Comparison of ENCODE assay signal across 9 mouse cellular contexts in the genomic region with DNA sequence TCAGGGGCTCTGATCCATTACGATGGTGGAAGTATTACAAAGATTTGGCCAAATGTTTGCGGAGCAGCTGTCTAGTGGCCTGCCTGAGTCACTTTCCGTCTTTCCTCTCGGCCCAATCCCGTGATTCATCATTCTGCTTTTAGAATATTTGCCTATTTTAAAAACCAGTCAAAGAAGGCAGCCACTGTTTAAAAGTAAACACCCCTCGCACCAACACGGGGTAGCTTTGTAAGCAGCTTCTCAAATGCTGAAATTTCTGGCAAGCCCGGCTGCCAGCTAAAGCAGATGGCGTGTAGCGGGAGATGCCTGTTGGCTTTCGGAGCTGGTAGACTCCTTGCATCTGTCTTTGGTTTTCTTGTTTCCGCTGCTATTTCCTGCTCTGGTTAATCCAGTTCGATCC. TPM values are rescaled to one million over a fixed set of nuclear protein-coding genes. Genes with fewer than 3 reads are reported as not detected.
DNase-seq lines count a peak whose midpoint lies in the region; ATAC-seq lines count a peak whose summit lies in the region.
"Had no signal": no experiment of that assay in that cellular context is flagged by ENCODE, and none has a peak within 500 bp of the region (broad histone marks: within the 10 kb centered on the region; RNA-seq: fewer than 3 reads in every experiment).

No protein-coding gene starts in this region.

- H3K27me3 ChIP-seq in hindbrain, embryonic 14.5 days (ENCODE audit: control insufficient read depth, insufficient read depth, low read length): no peaks in the 10 kb centered on the region
- H3K27me3 ChIP-seq in hindbrain, embryonic 12.5 days: no peaks in the 10 kb centered on the region
- H3K27me3 ChIP-seq in embryonic facial prominence, embryonic 10.5 days (replicated peaks; ENCODE audit: low read depth, poor library complexity, severe bottlenecking): no peaks in the 10 kb centered on the region

- no peak overlapping the region for H3K4me3 ChIP-seq in hindbrain, embryonic 14.5 days (replicated peaks; ENCODE audit: low read length)
- H3K4me3 ChIP-seq in hindbrain, embryonic 12.5 days: no peak overlapping the region
- H3K4me3 ChIP-seq in embryonic facial prominence, embryonic 10.5 days: no peak overlapping the region

- DNase-seq in hindbrain, embryonic 14.5 days (ENCODE audit: low spot score): peak; percentile 36
- DNase-seq in embryonic facial prominence, embryonic 10.5 days (ENCODE audit: low spot score): peak; percentile 51
- DNase-seq in layer of hippocampus, adult 8-10 months (ENCODE audit: low spot score in 2 of 2): peak; percentile 54 to 59
- DNase-seq in right cerebral cortex, postnatal 10 days (ENCODE audit: low spot score in 2 of 2): peak; percentile 81 to 84
- no peak for DNase-seq in urinary bladder, postnatal 25 days (ENCODE audit: low spot score)
- no peak for DNase-seq in ovary, adult 18-20 months (ENCODE audit: low spot score)
- DNase-seq in ovary, postnatal 14 days (ENCODE audit: low spot score): no peak

- no peaks in the 10 kb centered on the region for H3K36me3 ChIP-seq in hindbrain, embryonic 14.5 days (replicated peaks; ENCODE audit: control insufficient read depth, insufficient read depth)
- H3K36me3 ChIP-seq in hindbrain, embryonic 12.5 days: no peaks in the 10 kb centered on the region
- H3K36me3 ChIP-seq in embryonic facial prominence, embryonic 10.5 days (replicated peaks): no peaks in the 10 kb centered on the region

- no peak for ATAC-seq in hindbrain, embryonic 14.5 days (ENCODE audit: low FRiP score)
- no peak for ATAC-seq in hindbrain, embryonic 12.5 days (ENCODE audit: low FRiP score)

- no peak overlapping the region for H3K9ac ChIP-seq in hindbrain, embryonic 14.5 days
- H3K9ac ChIP-seq in hindbrain, embryonic 12.5 days: no peak overlapping the region
- H3K9ac ChIP-seq: liver, embryonic 14.5 days had no signal

- no peaks in the 10 kb centered on the region for H3K4me1 ChIP-seq in hindbrain, embryonic 14.5 days (replicated peaks; ENCODE audit: control insufficient read depth, insufficient read depth, low read length)
- H3K4me1 ChIP-seq in hindbrain, embryonic 12.5 days: no peaks in the 10 kb centered on the region
- peaks cover 12% of the 10 kb centered on the region for H3K4me1 ChIP-seq in embryonic facial prominence, embryonic 10.5 days

- no peak overlapping the region for H3K27ac ChIP-seq in hindbrain, embryonic 14.5 days
- no peak overlapping the region for H3K27ac ChIP-seq in hindbrain, embryonic 12.5 days
- H3K27ac ChIP-seq in embryonic facial prominence, embryonic 10.5 days (replicated peaks): peak overlapping the region; percentile 48; the same call in 1 of the 2 replicates
- H3K27ac ChIP-seq: liver, embryonic 14.5 days had no signal

- WGBS in hindbrain, embryonic 14.5 days: 80% methylated on average over 13 of the region's 13 CpGs
- WGBS in hindbrain, embryonic 12.5 days: 83% methylated on average over 13 of the region's 13 CpGs
- WGBS in embryonic facial prominence, embryonic 10.5 days: 78% methylated on average over 13 of the region's 13 CpGs

- no peaks in the 10 kb centered on the region for H3K9me3 ChIP-seq in hindbrain, embryonic 14.5 days (ENCODE audit: control insufficient read depth, low read length)
- no peaks in the 10 kb centered on the region for H3K9me3 ChIP-seq in hindbrain, embryonic 12.5 days (replicated peaks)
- no peaks in the 10 kb centered on the region for H3K9me3 ChIP-seq in embryonic facial prominence, embryonic 10.5 days

- H3K4me2 ChIP-seq in hindbrain, embryonic 14.5 days (replicated peaks): no peak overlapping the region
- H3K4me2 ChIP-seq in hindbrain, embryonic 12.5 days (replicated peaks): no peak overlapping the region

RNA-seq across cellular contexts. Expression of gene Map3k7cl, which starts 14.4 kb away (rescaled TPM):
- polyA plus RNA-seq in hindbrain, embryonic 14.5 days (2014; fragmentation: Nextera tagmentation; extraction: Ambion mirVana): 0.12 TPM in 1 of 2 replicates, not detected in the other
- polyA plus RNA-seq in hindbrain, embryonic 12.5 days (2016; fragmentation: Nextera tagmentation; extraction: Ambion mirVana): 0.13 TPM in 1 of 2 replicates, not detected in the other
- not detected in 2 replicates for polyA plus RNA-seq in embryonic facial prominence, embryonic 10.5 days (2016; fragmentation: Nextera tagmentation; extraction: Ambion mirVana)
- total RNA-seq in layer of hippocampus, adult 8-10 months (2022): under 1 TPM; 0.25 to 0.47 (median 0.38) TPM

Comparison
In these comparisons a context has a peak if more than half of its experiments do, and no peak if none do; other contexts are left out.
1. DNase-seq: peak in hindbrain, embryonic 14.5 days (single experiment), embryonic facial prominence, embryonic 10.5 days (single experiment), layer of hippocampus, adult 8-10 months (2 of 2) and right cerebral cortex, postnatal 10 days (2 of 2); none in urinary bladder, postnatal 25 days (single experiment), ovary, adult 18-20 months (single experiment) and ovary, postnatal 14 days (single experiment).